Mouse (Mus musculus): ENCODE data around the gene Zfp964. TPM values are rescaled to one million over a fixed set of nuclear protein-coding genes. Genes with fewer than 3 reads are reported as not detected.
A peak's percentile ranks its signal among the peaks of the same experiment; 100 is the strongest.
"Not testable (repeated sequence)": the region's sequence is repeated elsewhere in the genome, so short reads cannot be mapped to it uniquely, and the experiment has no call there.

Zfp964 gene
- polyA plus RNA-seq, 1 experiment: 0.97 TPM

DNA sequence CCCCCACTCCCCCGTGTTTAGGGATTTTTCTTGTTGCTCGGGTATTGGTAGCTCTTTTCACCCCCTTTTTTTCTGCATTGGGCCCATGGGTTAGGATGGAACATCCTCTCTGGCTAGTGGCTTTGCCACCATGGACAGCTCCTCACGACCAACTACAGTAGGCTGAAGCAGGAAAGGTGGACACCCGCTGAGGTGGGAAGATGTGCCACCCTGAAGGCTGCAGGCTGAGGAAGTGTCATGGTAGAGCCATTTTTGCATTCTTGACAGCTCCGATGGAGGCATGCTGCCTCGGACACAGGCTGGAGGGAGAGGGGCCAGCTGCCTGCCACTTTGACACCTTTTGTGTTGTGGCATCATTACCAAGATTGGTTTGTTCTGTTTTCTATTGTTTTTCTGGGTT is 47.5 kb downstream of the Zfp964 start:
- 80% methylated on average over 6 of the region's 6 CpGs for WGBS
- peaks cover 14% of the 10 kb centered on the region for H3K36me3 ChIP-seq (ENCODE audit: control insufficient read depth, insufficient read depth, low read length)
- 0 out of 2 replicates have a peak, but pooled peaks cover 2% of the 10 kb centered on the region for H3K4me1 ChIP-seq (ENCODE audit: control insufficient read depth, insufficient read depth, low read length)
- H3K4me3 ChIP-seq (ENCODE audit: insufficient read depth, low read depth, low read length): no peak overlapping the region
- no peak overlapping the region for H3K27ac ChIP-seq (ENCODE audit: insufficient read depth, low read depth, low read length)
- H3K27me3 ChIP-seq (replicated peaks; ENCODE audit: control insufficient read depth, insufficient read depth, low read length): no peaks in the 10 kb centered on the region
- TF ChIP-seq POLR2A (IDR thresholded peaks at IDR 0.05; ENCODE audit: low read depth, low read length) (no peak), CTCF (conservative IDR thresholded peaks at IDR 0.05; ENCODE audit: insufficient read depth, insufficient read length, low read depth, low read length) (no peak)
- no peak for DNase-seq

DNA sequence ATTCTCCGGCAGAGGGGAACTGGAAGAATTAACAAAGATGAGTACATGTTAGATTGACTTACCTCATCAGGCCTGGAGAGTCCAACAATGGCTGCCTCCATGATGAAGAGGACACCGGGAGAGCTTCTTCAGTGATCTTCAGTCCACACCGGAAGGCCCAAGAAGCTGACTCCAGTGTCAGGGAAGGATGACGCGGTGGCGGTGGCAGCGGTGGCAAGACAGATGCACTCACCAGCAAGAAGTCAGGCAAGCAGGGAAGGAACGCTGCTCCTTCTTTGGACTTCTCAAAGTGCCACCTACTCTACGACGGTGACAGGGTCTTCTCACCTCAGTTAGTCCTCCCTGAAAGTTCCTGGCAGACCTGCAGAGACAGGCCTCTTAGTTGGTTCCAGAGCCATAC is 56.3 kb downstream of the Zfp964 start, which contains the start of gene Zfp869:
Gene Zfp869, minus strand, starts transcription at position 101 of the 400 bp plus-strand sequence.
- WGBS: 95% methylated on average over 10 of the region's 10 CpGs
- DNase-seq; H3K4me3 ChIP-seq (ENCODE audit: insufficient read depth, low read depth, low read length): not testable (repeated sequence)

GRCm38 (mm10) chr8:69713516-69713915 is 59.2 kb downstream of the Zfp964 start:
- Histone ChIP-seq H3K27me3 (replicated peaks; ENCODE audit: control insufficient read depth, insufficient read depth, low read length) (no peaks in the 10 kb centered on the region), H3K27ac (ENCODE audit: insufficient read depth, low read depth, low read length) (no peak overlapping the region), H3K36me3 (ENCODE audit: control insufficient read depth, insufficient read depth, low read length) (peaks cover 17% of the 10 kb centered on the region), H3K4me1 (ENCODE audit: control insufficient read depth, insufficient read depth, low read length) (peaks cover 5% of the 10 kb centered on the region), H3K4me3 (ENCODE audit: insufficient read depth, low read depth, low read length) (no peak overlapping the region)
- WGBS: 78% methylated on average over 8 of the region's 8 CpGs
- no peak for DNase-seq
- TF ChIP-seq CTCF (conservative IDR thresholded peaks at IDR 0.05; ENCODE audit: insufficient read depth, insufficient read length, low read depth, low read length) (no peak), POLR2A (IDR thresholded peaks at IDR 0.05; ENCODE audit: low read depth, low read length) (no peak)

More for the DNA sequence above, 56.3 kb downstream of the Zfp964 start, which contains the start of gene Zfp869:
- not testable (repeated sequence) for H3K27me3 ChIP-seq (replicated peaks; ENCODE audit: control insufficient read depth, insufficient read depth, low read length); H3K4me1 ChIP-seq (ENCODE audit: control insufficient read depth, insufficient read depth, low read length); H3K27ac ChIP-seq (ENCODE audit: insufficient read depth, low read depth, low read length)
- H3K36me3 ChIP-seq (ENCODE audit: control insufficient read depth, insufficient read depth, low read length): peaks cover 43% of the 10 kb centered on the region

DNA sequence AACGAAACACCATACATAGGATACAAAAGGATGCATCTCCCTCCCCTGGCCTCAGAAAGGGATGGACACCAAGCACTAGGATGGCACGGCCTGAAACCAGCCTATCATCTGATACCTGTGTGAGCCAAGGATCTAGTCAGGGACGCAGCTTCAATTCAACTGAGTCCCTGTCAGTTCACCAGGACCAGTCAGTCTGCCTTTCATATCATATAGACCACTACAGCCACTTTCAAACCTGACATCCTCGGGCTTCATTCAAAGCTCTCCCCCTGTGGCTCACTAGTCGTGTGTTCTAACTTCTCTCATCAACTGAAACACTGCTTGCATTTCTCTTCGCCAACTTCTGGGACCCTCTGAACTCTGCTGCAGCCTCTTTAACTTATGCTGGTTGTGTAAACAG is 61.1 kb downstream of the Zfp964 start:
- no peak for DNase-seq
- Histone ChIP-seq H3K36me3 (ENCODE audit: control insufficient read depth, insufficient read depth, low read length) (0 out of 2 replicates have a peak, but pooled peaks cover 3% of the 10 kb centered on the region), H3K4me1 (ENCODE audit: control insufficient read depth, insufficient read depth, low read length) (peaks cover 5% of the 10 kb centered on the region), H3K27me3 (replicated peaks; ENCODE audit: control insufficient read depth, insufficient read depth, low read length) (no peaks in the 10 kb centered on the region), H3K4me3 (ENCODE audit: insufficient read depth, low read depth, low read length) (peak overlapping the region; percentile 16), H3K27ac (ENCODE audit: insufficient read depth, low read depth, low read length) (no peak overlapping the region)
- WGBS: 59% methylated on average over 6 of the region's 6 CpGs
- TF ChIP-seq POLR2A (IDR thresholded peaks at IDR 0.05; ENCODE audit: low read depth, low read length) (no peak), CTCF (conservative IDR thresholded peaks at IDR 0.05; ENCODE audit: insufficient read depth, insufficient read length, low read depth, low read length) (no peak)

Other genes with a start within 250 kb of the Zfp964 start
- not detected in 2 replicates for gene Gm9495, start 200.9 kb upstream of the Zfp964 start, polyA plus RNA-seq (2012; rRNA removed)
- not detected in 2 replicates for gene Gm7697, start 131.5 kb upstream of the Zfp964 start, polyA plus RNA-seq (2012; rRNA removed)
- 4.0 and 4.3 TPM in 2 replicates for gene Zfp868, start 28.9 kb upstream of the Zfp964 start, polyA plus RNA-seq (2012; rRNA removed)
- gene Zfp869, start 56.2 kb downstream of the Zfp964 start, polyA plus RNA-seq (2012; rRNA removed): 3.3 and 4.2 TPM in 2 replicates
- 1.9 and 2.5 TPM in 2 replicates for gene Zfp963, start 95.5 kb downstream of the Zfp964 start, polyA plus RNA-seq (2012; rRNA removed)
- 0.23 TPM in 1 of 2 replicates, not detected in the other for gene Gm20422, start 120.4 kb downstream of the Zfp964 start, polyA plus RNA-seq (2012; rRNA removed)
- gene Atp13a1, start 136.7 kb downstream of the Zfp964 start, polyA plus RNA-seq (2012; rRNA removed): 59.9 and 81.3 TPM in 2 replicates
- 8.5 and 11.3 TPM in 2 replicates for gene Zfp866, start 136.7 kb downstream of the Zfp964 start, polyA plus RNA-seq (2012; rRNA removed)
- 15.8 and 15.9 TPM in 2 replicates for gene Gmip, start 154.2 kb downstream of the Zfp964 start, polyA plus RNA-seq (2012; rRNA removed)
- gene Lpar2, start 167.9 kb downstream of the Zfp964 start, polyA plus RNA-seq (2012; rRNA removed): 6.4 and 6.7 TPM in 2 replicates
- 3.6 and 3.9 TPM in 2 replicates for gene Pbx4, start 178.0 kb downstream of the Zfp964 start, polyA plus RNA-seq (2012; rRNA removed)
- gene Cilp2, start 233.2 kb downstream of the Zfp964 start, polyA plus RNA-seq (2012; rRNA removed): 0.11 and 0.16 TPM in 2 replicates
- 1.3 and 1.5 TPM in 2 replicates for gene Tssk6, start 247.7 kb downstream of the Zfp964 start, polyA plus RNA-seq (2012; rRNA removed)
- gene Ndufa13, start 248.1 kb downstream of the Zfp964 start, polyA plus RNA-seq (2012; rRNA removed): 283 and 372 TPM in 2 replicates
- 3.9 and 5.6 TPM in 2 replicates for gene Yjefn3, start 248.2 kb downstream of the Zfp964 start, polyA plus RNA-seq (2012; rRNA removed)